Mouse (Mus musculus) cerebellum, adult (tissue): ENCODE data around the gene Tjp2.
"Not testable (repeated sequence)": the region's sequence is repeated elsewhere in the genome, so short reads cannot be mapped to it uniquely, and the experiment has no call there.

Experiments used
- ATAC-seq: cut with Nextera tagmentation; 2 replicates; pipeline ENCODE4 v1.9.2; 2017; ENCODE audit warnings: mild to moderate bottlenecking, moderate library complexity, mixed read lengths; ENCODE audit not compliant: insufficient number of reproducible peaks, low FRiP score, low TSS enrichment

Tjp2 gene

DNA sequence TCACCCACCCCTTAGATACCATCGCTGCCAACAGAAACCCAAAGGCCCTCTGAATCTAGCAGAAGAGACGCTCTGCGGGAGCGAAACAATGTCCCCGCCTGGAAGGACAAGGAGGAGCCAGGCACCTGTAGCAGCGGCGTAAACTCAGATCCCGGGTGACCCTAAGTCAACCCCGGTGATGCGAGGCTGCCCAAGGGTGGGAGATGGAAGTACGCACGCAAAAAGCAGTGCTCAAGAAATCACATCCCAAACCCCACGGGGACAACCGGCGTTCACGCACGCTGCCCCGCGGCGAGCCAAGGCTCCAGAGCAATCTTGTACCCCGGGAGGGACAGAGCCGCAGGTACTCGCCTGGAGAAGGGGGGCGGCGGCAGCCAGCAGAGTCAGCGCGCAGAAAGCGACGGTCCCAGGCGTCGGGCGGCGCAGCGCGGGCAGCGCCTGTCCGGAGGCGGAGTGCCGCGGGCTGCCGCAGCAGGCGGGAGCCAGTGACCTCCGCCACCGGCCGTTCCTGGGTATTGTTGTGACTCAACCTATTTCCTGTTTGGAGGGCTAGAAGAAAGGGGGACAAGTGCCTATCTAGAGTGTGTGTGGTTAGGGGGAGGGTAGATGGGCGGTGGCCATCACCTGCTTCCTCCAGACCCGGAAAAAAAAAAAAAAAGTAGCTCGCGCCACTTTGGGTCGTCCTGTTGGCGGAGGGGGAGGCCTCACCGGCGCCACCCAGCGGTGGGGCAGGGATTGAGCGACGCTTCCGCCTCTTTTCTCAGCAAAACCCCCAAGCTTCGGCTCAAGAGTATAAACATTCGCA lies at the start of gene Tjp2:
Gene Tjp2, minus strand, starts transcription at position 531 of the 805 bp plus-strand sequence.
- peak; percentile 49; the same call in 1 of the 2 replicates for ATAC-seq

DNA sequence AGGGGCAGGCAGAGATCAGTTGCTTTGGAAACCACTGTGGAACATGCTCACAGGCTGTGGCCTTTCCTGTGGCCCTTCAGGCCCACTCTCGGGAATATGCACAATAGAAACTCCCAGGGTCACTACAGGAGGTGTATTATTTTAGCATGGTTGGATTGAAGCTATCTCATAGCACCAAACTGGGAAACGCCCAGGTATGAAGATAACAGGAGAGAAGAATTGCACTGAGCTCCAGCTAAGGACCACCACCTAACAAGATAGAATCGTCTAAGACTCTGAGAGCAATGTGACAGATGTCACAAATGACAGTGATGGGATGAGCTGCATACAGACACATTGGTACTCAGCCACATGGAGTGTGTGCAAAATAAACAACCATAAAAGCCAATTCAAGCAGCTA lies 49.5 kb upstream of the Tjp2 start:
- ATAC-seq, result no peak

- ATAC-seq, result peak; percentile 93
These were observed 47.1 kb upstream of the Tjp2 start for GRCm38 (mm10) chr19:24271746-24272426.

DNA sequence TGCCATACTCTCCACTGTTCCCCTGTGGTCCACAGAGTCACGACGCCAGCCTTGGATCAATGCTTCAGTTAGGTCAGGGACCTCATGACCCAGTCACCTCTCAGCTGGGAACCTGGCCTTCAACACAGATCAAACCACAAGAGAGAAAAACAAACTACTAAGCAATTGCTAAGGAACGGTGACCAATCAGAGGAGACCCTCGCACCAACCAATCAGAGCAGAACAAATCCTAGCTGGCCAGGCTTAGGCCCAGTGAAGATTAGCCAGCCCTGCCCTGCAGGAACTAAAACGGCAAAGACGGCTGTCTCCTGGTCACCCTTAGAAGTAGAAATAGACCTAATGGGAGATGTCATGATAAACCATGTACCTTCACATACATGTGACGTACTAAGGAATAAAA lies 46.5 kb upstream of the Tjp2 start:
- peak; percentile 46; the same call in 1 of the 2 replicates for ATAC-seq

DNA sequence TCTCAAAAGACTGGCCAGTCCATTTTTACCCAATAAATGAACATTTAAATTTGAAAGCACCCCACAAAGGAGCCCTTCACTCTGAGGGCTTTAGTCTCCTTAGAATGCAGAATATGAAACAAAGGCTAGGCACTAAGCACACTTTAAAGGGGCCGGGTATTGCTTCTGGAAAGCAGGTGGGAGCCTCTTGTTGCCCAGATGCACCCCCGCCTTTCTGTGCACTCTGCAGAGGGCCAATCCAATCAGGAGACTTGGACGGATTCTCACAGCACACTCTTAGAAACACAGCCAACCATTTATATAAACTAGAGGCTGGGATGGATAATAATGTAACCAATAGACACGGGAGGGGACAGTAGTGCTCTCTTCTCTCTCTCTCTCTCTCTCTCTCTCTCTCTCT lies 43.7 kb upstream of the Tjp2 start:
- ATAC-seq, result no peak

DNA sequence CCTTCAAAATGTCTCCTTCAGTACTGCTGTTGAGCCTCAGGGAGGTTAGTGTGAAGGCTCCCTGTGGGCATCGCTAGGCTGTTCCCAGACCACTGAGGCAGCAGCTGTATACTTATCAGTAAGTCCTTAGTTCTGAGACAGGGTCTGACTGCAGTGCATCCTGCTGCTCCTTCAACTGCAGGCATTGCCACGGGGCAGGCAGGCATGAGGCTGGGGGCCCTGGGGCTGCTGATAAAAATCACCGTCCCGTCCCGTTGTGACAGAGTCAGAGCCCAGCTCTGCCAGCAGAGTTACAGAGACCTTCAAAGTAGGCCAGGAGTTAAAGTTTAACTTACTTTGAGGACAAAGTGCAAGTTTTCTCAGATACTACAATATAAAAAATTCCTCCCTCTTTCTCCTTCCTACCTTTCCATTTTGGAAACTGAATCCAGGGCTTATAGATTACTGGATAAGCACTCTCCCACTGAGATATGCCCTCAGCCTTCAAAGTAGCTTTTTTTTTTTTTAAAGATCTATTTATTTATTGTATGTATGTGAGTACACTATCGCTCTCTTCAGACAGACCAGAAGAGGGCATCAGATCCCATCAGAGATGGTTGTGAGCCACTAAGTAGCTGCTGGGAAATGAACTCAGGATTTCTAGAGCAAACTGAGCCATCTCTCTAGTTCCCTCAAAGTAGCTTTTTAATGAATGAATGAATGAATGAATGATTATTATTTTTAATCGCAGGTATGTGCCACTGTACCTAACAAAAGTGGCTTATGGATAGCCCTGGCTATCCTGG lies 41.4 kb upstream of the Tjp2 start:
- ATAC-seq, result no peak

- peak; percentile 80 for ATAC-seq
These were observed 40.2 kb upstream of the Tjp2 start for GRCm38 (mm10) chr19:24264991-24265390.

- no peak for ATAC-seq
These were observed 37.9 kb upstream of the Tjp2 start for GRCm38 (mm10) chr19:24262736-24263135.

GRCm38 (mm10) chr19:24259390-24260351 lies 34.8 kb upstream of the Tjp2 start:
- ATAC-seq, result no peak

- ATAC-seq, result no peak
These were observed 33.5 kb upstream of the Tjp2 start for GRCm38 (mm10) chr19:24258368-24258767.

DNA sequence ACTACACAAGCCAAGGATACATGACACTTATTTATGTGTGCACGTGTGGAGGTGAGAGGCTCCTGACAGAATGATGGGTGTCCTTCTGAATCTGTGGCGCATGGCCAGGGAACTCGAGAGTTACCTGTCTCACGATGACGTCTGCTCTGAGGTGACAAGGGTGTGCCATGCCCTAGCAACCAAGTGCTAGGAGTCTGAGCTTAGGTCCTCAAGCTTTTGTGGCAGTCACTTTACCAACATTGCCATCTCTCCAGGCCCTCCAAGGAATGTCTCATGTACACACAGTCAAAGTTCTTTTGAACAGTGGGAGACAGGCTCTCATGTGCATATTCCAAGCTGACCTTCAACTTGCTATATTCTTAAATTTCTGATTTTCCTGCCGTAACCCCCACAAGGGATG lies 33.1 kb upstream of the Tjp2 start:
- ATAC-seq, result no peak

- ATAC-seq, result no peak
These were observed 28.9 kb upstream of the Tjp2 start for GRCm38 (mm10) chr19:24253657-24254260.

DNA sequence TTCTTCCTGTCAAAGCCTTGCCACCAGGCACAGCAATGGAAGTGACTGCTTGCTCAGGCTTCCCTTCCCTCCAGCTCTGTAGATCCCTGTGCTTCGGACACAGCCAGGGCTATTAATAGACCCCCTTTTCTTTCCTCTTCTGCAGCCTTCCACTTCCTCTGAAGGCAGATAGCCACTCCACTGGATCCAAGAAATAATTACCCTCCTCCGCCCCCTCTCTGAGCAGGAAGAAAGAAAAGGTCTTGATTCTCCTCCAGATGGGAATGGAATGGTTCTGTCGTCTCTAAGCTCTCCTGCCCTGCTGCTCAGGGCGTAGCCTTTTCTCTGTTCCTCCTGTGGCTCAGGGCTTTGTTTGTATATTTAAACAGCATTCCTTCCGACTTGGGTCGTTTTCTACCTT lies 27.0 kb upstream of the Tjp2 start:
- ATAC-seq, result no peak

- ATAC-seq, result no peak
These were observed 18.5 kb upstream of the Tjp2 start for GRCm38 (mm10) chr19:24243340-24243739.

DNA sequence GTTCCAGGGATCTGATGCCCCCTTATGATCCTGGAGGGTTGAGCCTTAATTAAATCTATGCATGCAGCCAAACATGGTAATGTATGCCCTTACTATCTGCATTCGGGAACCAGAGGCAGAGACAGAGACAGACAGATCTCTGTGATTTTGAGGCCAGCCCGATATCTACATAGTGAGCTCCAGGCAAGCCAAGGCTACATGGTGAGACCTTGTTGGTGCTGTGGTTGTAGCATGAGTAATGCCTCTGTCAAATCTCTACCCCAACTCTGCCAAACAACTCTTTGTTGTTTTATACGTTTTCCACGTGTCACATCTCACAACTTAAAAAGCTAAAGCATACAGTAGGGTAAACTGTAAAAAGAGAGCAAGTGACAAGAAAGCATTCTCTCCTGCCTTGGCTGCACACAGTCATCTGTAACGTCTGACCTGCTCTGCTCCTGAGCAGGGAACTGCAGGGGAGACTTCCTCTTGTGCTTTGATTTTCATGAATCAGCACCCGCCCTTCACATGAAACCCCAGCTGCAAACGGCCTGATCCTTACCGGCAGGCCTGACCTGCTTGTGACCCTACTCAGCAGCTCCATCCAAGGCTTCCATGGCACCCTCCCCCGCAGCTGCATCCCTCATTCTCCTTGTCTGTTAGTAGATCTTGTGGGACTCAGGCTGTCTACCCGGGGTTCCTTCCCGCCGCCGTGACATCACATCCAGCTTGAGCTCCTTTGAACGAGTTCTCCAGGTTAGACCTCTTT lies 17.1 kb upstream of the Tjp2 start:
- no peak for ATAC-seq

DNA sequence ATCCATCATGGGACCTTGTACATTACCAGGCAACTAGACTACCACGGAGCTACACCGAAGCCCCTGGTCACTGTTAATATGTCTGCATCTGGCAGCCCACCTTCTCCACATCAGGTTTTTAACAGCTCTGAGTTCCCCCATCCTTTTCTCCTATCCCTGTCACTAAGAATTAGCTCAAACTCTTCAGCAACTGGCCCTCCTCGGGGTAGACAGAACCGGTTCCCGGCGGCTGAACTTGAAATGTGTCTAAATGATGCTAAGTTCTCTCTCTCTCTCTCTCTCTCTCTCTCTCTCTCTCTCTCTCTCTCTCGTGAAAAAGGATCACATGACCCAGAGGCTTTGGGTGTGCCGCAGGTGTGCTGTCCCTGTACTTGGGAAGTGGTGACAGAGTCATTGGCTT lies 16.4 kb upstream of the Tjp2 start:
- ATAC-seq, result no peak

- no peak for ATAC-seq
These were observed 13.2 kb upstream of the Tjp2 start for GRCm38 (mm10) chr19:24238011-24238410.

DNA sequence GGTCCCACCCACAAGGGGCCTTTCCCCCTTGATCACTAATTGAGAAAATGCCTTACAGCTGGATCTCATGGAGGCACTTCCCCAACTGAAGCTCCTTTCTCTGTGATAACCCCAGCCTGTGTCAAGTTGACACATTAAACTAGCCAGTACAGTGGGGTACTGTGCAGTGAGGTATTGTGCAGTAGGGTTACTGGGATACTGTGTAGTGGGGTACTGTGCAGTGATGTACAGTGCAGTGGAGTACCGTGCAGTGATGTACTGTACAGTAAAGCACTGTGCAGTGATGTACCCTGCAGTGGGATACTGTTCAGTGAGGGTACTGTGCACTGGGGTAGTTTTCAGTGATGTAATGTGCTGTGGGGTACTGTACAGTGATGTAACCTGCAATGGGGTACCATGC lies 7.5 kb upstream of the Tjp2 start:
- not testable (repeated sequence) for ATAC-seq

GRCm38 (mm10) chr19:24225305-24225696 lies 471 bp upstream of the Tjp2 start:
- ATAC-seq, result no peak
